In the genomic region with DNA sequence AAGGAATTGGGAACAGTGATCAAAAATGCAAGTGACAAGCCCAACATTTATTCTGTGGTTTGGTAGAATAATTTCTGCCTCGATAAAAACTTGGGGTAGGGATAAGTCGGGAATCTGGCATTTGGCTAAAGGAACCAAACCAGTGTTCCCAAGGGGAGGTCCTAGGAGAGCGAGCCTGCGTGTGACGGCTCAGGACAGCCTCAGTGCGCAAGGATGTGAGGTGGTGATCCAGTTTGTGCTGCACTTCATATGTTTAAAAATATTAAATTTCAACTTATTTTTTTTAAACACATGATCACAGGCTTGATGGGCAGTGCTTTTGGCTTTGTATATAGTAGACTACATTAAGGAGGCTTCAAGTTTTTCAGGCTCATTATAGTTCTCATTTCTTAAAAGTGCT, we compare ENCODE assay signal across 21 mouse cellular contexts. TPM values are rescaled to one million over a fixed set of nuclear protein-coding genes. Genes with fewer than 3 reads are reported as not detected.
DNase-seq lines count a peak whose midpoint lies in the region; ATAC-seq lines count a peak whose summit lies in the region.
"Had no signal": no experiment of that assay in that cellular context is flagged by ENCODE, and none has a peak within 500 bp of the region (broad histone marks: within the 10 kb centered on the region; RNA-seq: fewer than 3 reads in every experiment).

No protein-coding gene starts in this region.

- ATAC-seq in embryonic facial prominence, embryonic 14.5 days (ENCODE audit: low read depth) = peak; percentile 46; the same call in 1 of the 2 replicates
- ATAC-seq in intestine, embryonic 14.5 days (replicated peaks; ENCODE audit: low FRiP score, low TSS enrichment, low read depth) = no peak
- no peak for ATAC-seq in intestine, embryonic 15.5 days
- no peak for ATAC-seq in midbrain, embryonic 14.5 days (ENCODE audit: low FRiP score, low TSS enrichment)
- ATAC-seq: activated CD4-positive, CD25-positive, alpha-beta regulatory T cell, adult 4 months; CD4-positive, CD25-positive, alpha-beta regulatory T cell, adult 4 months; forebrain, embryonic 13.5 days; forebrain, embryonic 15.5 days; forebrain, postnatal 0 days; Patski had no signal

- no peak overlapping the region for H3K4me2 ChIP-seq in embryonic facial prominence, embryonic 14.5 days (ENCODE audit: low read depth, low read length)
- H3K4me2 ChIP-seq in intestine, embryonic 14.5 days (ENCODE audit: low read length) = no peak overlapping the region
- H3K4me2 ChIP-seq in intestine, embryonic 15.5 days (replicated peaks) = no peak overlapping the region
- H3K4me2 ChIP-seq in midbrain, embryonic 14.5 days (ENCODE audit: low read length) = no peak overlapping the region
- H3K4me2 ChIP-seq: embryonic facial prominence, embryonic 13.5 days; forebrain, embryonic 13.5 days; forebrain, embryonic 15.5 days had no signal

- WGBS in embryonic facial prominence, embryonic 14.5 days = 62% methylated on average over 6 of the region's 6 CpGs
- WGBS in embryonic facial prominence, embryonic 10.5 days = 62% methylated on average over 6 of the region's 6 CpGs
- 77% methylated on average over 6 of the region's 6 CpGs for WGBS in intestine, embryonic 14.5 days
- 71% methylated on average over 6 of the region's 6 CpGs for WGBS in intestine, embryonic 15.5 days
- 73% methylated on average over 6 of the region's 6 CpGs for WGBS in midbrain, embryonic 14.5 days

- H3K27me3 ChIP-seq in embryonic facial prominence, embryonic 14.5 days (replicated peaks; ENCODE audit: control insufficient read depth, insufficient read depth, low read length) = no peaks in the 10 kb centered on the region
- no peaks in the 10 kb centered on the region for H3K27me3 ChIP-seq in embryonic facial prominence, embryonic 10.5 days (replicated peaks; ENCODE audit: low read depth, poor library complexity, severe bottlenecking)
- H3K27me3 ChIP-seq in intestine, embryonic 14.5 days (replicated peaks; ENCODE audit: control insufficient read depth, insufficient read depth, low read length) = no peaks in the 10 kb centered on the region
- no peaks in the 10 kb centered on the region for H3K27me3 ChIP-seq in intestine, embryonic 15.5 days (replicated peaks)
- 0 out of 2 replicates have a peak, but pooled peaks cover 4% of the 10 kb centered on the region for H3K27me3 ChIP-seq in midbrain, embryonic 14.5 days (ENCODE audit: control insufficient read depth, insufficient read depth, low read length)
- H3K27me3 ChIP-seq: embryonic facial prominence, embryonic 13.5 days; forebrain, embryonic 13.5 days; forebrain, embryonic 15.5 days; Patski had no signal

- no peak overlapping the region for H3K27ac ChIP-seq in embryonic facial prominence, embryonic 14.5 days (replicated peaks; ENCODE audit: low read depth, low read length)
- H3K27ac ChIP-seq in embryonic facial prominence, embryonic 10.5 days (replicated peaks) = no peak overlapping the region
- no peak overlapping the region for H3K27ac ChIP-seq in intestine, embryonic 14.5 days (ENCODE audit: low read depth)
- H3K27ac ChIP-seq in intestine, embryonic 15.5 days = no peak overlapping the region
- H3K27ac ChIP-seq in midbrain, embryonic 14.5 days (replicated peaks; ENCODE audit: low read depth, low read length) = no peak overlapping the region
- H3K27ac ChIP-seq: embryonic facial prominence, embryonic 13.5 days; forebrain, embryonic 13.5 days; forebrain, embryonic 15.5 days had no signal

- H3K36me3 ChIP-seq in embryonic facial prominence, embryonic 14.5 days (ENCODE audit: control insufficient read depth, insufficient read depth, low read length) = peaks cover 32% of the 10 kb centered on the region
- peaks cover 41% of the 10 kb centered on the region for H3K36me3 ChIP-seq in embryonic facial prominence, embryonic 10.5 days (replicated peaks)
- H3K36me3 ChIP-seq in intestine, embryonic 14.5 days (ENCODE audit: control insufficient read depth, insufficient read depth, low read length) = peaks cover 39% of the 10 kb centered on the region
- H3K36me3 ChIP-seq in intestine, embryonic 15.5 days = peaks cover 9% of the 10 kb centered on the region; the same call in 1 of the 2 replicates
- H3K36me3 ChIP-seq in midbrain, embryonic 14.5 days (ENCODE audit: control insufficient read depth, insufficient read depth, low read length) = peaks cover 32% of the 10 kb centered on the region

- no peaks in the 10 kb centered on the region for H3K9me3 ChIP-seq in embryonic facial prominence, embryonic 14.5 days (ENCODE audit: control insufficient read depth, low read length)
- H3K9me3 ChIP-seq in embryonic facial prominence, embryonic 10.5 days = no peaks in the 10 kb centered on the region
- no peaks in the 10 kb centered on the region for H3K9me3 ChIP-seq in intestine, embryonic 14.5 days (ENCODE audit: control insufficient read depth, low read length)
- no peaks in the 10 kb centered on the region for H3K9me3 ChIP-seq in intestine, embryonic 15.5 days
- H3K9me3 ChIP-seq in midbrain, embryonic 14.5 days (ENCODE audit: control insufficient read depth, low read length) = no peaks in the 10 kb centered on the region
- H3K9me3 ChIP-seq: embryonic facial prominence, embryonic 13.5 days; forebrain, embryonic 13.5 days; forebrain, embryonic 15.5 days had no signal

- H3K4me1 ChIP-seq in embryonic facial prominence, embryonic 14.5 days (ENCODE audit: control insufficient read depth, insufficient read depth, low read length) = 0 out of 2 replicates have a peak, but pooled peaks cover 5% of the 10 kb centered on the region
- peaks cover 9% of the 10 kb centered on the region for H3K4me1 ChIP-seq in embryonic facial prominence, embryonic 10.5 days
- peaks cover 8% of the 10 kb centered on the region; the same call in 1 of the 2 replicates for H3K4me1 ChIP-seq in intestine, embryonic 14.5 days (replicated peaks; ENCODE audit: control insufficient read depth, insufficient read depth, low read length)
- peaks cover 9% of the 10 kb centered on the region; the same call in 1 of the 2 replicates for H3K4me1 ChIP-seq in intestine, embryonic 15.5 days (replicated peaks)
- no peaks in the 10 kb centered on the region for H3K4me1 ChIP-seq in midbrain, embryonic 14.5 days (ENCODE audit: control insufficient read depth, insufficient read depth, low read length)
- H3K4me1 ChIP-seq: forebrain, embryonic 13.5 days; forebrain, embryonic 15.5 days had no signal

- no peak for DNase-seq in embryonic facial prominence, embryonic 14.5 days (ENCODE audit: low spot score)
- DNase-seq in embryonic facial prominence, embryonic 10.5 days (ENCODE audit: low spot score) = no peak
- DNase-seq in intestine, embryonic 14.5 days (ENCODE audit: low spot score) = peak; percentile 20
- no peak for DNase-seq in midbrain, embryonic 14.5 days
- DNase-seq: adrenal gland, adult 8-10 months; adrenal gland, postnatal 14 days; adrenal gland, postnatal 36 days; B cell, adult 2 months; cerebellum, adult 11-12 months; cerebellum, adult 2 months; cerebellum, adult 9-10 months; cerebellum, postnatal 10 days; cerebellum, postnatal 25 days; forebrain, postnatal 0 days had no signal

- H3K9ac ChIP-seq in embryonic facial prominence, embryonic 14.5 days (ENCODE audit: low read depth, low read length) = no peak overlapping the region
- H3K9ac ChIP-seq in intestine, embryonic 14.5 days (ENCODE audit: low read length) = no peak overlapping the region
- H3K9ac ChIP-seq in intestine, embryonic 15.5 days = no peak overlapping the region
- no peak overlapping the region for H3K9ac ChIP-seq in midbrain, embryonic 14.5 days (replicated peaks; ENCODE audit: low read length)
- H3K9ac ChIP-seq: embryonic facial prominence, embryonic 13.5 days; forebrain, embryonic 13.5 days; forebrain, embryonic 15.5 days; forebrain, postnatal 0 days had no signal

- no peak overlapping the region for H3K4me3 ChIP-seq in embryonic facial prominence, embryonic 14.5 days (ENCODE audit: low read depth, low read length)
- H3K4me3 ChIP-seq in embryonic facial prominence, embryonic 10.5 days = no peak overlapping the region
- no peak overlapping the region for H3K4me3 ChIP-seq in intestine, embryonic 14.5 days (ENCODE audit: low read depth, low read length)
- no peak overlapping the region for H3K4me3 ChIP-seq in intestine, embryonic 15.5 days (replicated peaks)
- H3K4me3 ChIP-seq in midbrain, embryonic 14.5 days (replicated peaks; ENCODE audit: low read depth, low read length) = no peak overlapping the region
- H3K4me3 ChIP-seq: embryonic facial prominence, embryonic 13.5 days; forebrain, embryonic 13.5 days; forebrain, embryonic 15.5 days had no signal

RNA-seq across cellular contexts. Expression of a gene that starts 6.2 kb away (rescaled TPM):
- 36.2 and 43.6 TPM in 2 replicates for polyA plus RNA-seq in embryonic facial prominence, embryonic 14.5 days (2014; fragmentation: Nextera tagmentation; extraction: Ambion mirVana)
- 34.0 and 38.4 TPM in 2 replicates for polyA plus RNA-seq in embryonic facial prominence, embryonic 10.5 days (2016; fragmentation: Nextera tagmentation; extraction: Ambion mirVana)
- polyA plus RNA-seq in intestine, embryonic 14.5 days (2014; fragmentation: Nextera tagmentation; extraction: Ambion mirVana) = 42.4 and 46.0 TPM in 2 replicates
- polyA plus RNA-seq in intestine, embryonic 15.5 days (2015; fragmentation: Nextera tagmentation; extraction: Ambion mirVana) = 38.6 and 43.2 TPM in 2 replicates
- 27.9 and 33.2 TPM in 2 replicates for polyA plus RNA-seq in midbrain, embryonic 14.5 days (2014; fragmentation: Nextera tagmentation; extraction: Ambion mirVana)

RNA-seq across cellular contexts. Expression of a gene that starts 26.9 kb away (rescaled TPM):
- 234 and 242 TPM in 2 replicates for polyA plus RNA-seq in embryonic facial prominence, embryonic 14.5 days (2014; fragmentation: Nextera tagmentation; extraction: Ambion mirVana)
- 367 and 371 TPM in 2 replicates for polyA plus RNA-seq in embryonic facial prominence, embryonic 10.5 days (2016; fragmentation: Nextera tagmentation; extraction: Ambion mirVana)
- polyA plus RNA-seq in intestine, embryonic 14.5 days (2014; fragmentation: Nextera tagmentation; extraction: Ambion mirVana) = 248 and 249 TPM in 2 replicates
- polyA plus RNA-seq in intestine, embryonic 15.5 days (2015; fragmentation: Nextera tagmentation; extraction: Ambion mirVana) = 168 and 196 TPM in 2 replicates
- 182 and 206 TPM in 2 replicates for polyA plus RNA-seq in midbrain, embryonic 14.5 days (2014; fragmentation: Nextera tagmentation; extraction: Ambion mirVana)
